Mouse (Mus musculus): ENCODE data around the gene Cacnb4.

GRCm38 (mm10) chr2:52606331-52606730, 70.3 kb downstream of the Cacnb4 start:
- TF ChIP-seq MYOG (IDR thresholded peaks at IDR 0.05; ENCODE audit: control insufficient read depth in 1 of 3, insufficient read depth in 1 of 3, insufficient read length in 2 of 3, low read depth in 2 of 3) (no peak), POLR2A (IDR thresholded peaks at IDR 0.05; ENCODE audit: insufficient read length, low read depth) (no peak), TCF12 (IDR thresholded peaks at IDR 0.05; ENCODE audit: insufficient read depth, poor library complexity, severe bottlenecking) (no peak), SRF (IDR thresholded peaks at IDR 0.05; ENCODE audit: control insufficient read depth, insufficient read length, low read depth) (no peak), E2F4 (IDR thresholded peaks at IDR 0.05; ENCODE audit: insufficient read depth) (no peak), MYOD1 (IDR thresholded peaks at IDR 0.05; ENCODE audit: control insufficient read depth in 1 of 3, insufficient read length in 2 of 3, low read depth in 2 of 3) (no peak), MAX (IDR thresholded peaks at IDR 0.05; ENCODE audit: low read depth) (no peak), REST (IDR thresholded peaks at IDR 0.05; ENCODE audit: insufficient read depth, insufficient read length) (no peak), POLR2AphosphoS2 (IDR thresholded peaks at IDR 0.05; ENCODE audit: insufficient read length, low read depth) (no peak), USF1 (IDR thresholded peaks at IDR 0.05; ENCODE audit: low read depth) (no peak)

Data from myocyte (in vitro differentiated cells).